Mouse (Mus musculus) left cerebral cortex, adult 9 months (tissue): ENCODE measurements around the gene Smg9.

Experiments used
- DNase-seq, 2 experiments: peaks; one replicate each; pipeline ENCODE4 v3.0.0; 2022; ENCODE audit warnings: low spot score in 2 of 2

Gene Smg9

DNA sequence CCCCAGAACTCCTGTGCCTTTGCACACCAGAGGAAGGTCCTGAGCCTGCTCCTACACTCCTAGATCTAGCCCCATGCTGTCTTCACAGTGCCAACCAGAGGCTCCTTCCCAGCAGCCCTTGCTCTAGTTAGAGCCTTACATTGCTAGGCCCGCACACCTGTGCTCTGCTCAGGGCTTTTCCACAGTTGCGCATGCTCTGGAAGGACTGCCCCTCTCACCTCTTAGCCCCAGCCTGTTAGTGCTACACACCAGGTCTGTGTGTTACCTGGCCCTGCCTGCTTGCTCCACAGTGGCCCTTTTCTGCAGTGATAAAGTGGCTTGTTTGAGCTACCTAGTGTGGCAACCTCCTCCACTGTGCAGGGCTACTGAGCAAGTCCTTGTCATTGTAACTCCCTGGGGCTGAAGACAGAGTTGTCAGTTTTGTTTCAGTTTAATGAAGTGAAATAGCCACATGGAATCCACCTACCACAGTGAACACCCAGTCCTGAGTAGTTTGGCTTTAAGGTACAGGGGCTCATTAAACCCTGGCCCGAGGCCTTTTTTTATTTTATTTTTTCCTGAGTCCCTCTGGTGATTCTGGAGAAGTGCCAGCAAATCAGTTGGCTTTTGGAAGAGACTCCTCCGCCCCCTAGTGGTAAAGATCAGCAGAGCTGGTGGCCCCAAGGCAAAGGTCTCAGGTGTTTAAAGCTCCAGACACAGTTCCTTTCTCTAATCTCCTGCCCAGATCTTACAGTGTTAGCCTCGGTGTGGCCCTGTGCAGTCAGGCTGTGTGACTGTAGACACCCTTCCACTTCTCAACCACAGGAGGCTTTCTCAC, 7.3 kb downstream of the Smg9 start:
- DNase-seq = peak in 1 of 2 experiments; percentile 64

DNA sequence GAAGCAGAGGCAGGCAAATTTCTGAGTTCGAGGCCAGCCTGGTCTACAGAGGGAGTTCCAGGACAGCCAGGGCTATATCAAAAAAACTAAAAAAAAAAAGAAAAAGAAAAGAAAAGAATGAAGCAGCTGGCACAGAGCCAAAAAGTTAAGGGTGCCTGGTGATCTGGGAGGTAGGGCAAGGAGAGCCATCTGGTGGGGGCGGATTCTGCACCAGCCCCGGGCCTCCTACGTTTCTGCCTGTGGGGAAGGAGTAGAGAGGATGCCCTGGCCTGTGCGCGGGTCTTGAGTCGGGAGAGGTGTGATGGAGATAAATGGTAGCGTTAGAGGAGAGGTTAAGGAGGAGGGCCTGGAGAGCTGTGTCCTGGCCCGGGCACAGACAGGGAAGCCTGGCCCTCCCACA, 8.8 kb downstream of the Smg9 start:
- DNase-seq = no peak

DNA sequence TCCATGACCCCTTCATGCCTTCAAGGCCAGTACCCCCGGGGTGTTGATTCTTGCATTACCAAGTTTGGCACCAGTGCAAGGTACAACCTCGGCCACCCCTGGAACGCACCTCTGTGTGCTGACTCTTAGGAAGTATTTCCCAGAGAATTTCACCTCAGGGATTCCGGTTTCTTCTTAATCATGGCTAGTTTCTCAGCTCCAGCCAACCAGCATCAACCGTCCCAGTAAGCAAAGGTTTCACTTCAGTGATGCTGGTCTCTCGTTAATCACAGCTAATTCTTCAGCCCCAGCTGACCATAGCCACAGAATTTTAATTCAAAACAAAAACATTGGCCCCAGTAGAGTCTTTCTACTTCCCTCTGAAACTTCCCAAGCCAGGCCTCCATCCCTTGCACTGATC, 10.7 kb downstream of the Smg9 start:
- DNase-seq = no peak

DNA sequence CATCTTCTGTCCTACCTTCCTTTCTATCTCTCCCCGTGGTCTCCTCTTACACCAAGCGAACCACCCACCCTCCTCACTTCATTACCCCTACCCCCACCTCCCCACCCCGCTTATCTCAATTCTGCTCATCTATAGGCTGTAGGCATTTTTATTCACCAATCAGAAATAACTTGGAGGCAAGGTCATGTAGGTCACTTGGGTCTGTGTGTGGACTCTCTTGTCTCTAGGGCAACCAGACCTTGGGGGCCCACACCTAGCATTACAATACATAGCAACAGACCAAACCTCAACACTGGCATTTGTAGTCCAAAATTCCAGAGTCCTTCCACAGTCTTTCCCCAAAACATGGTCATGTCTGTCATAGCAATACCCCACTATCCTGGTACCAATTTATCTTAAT, 11.4 kb downstream of the Smg9 start:
- no peak for DNase-seq

DNA sequence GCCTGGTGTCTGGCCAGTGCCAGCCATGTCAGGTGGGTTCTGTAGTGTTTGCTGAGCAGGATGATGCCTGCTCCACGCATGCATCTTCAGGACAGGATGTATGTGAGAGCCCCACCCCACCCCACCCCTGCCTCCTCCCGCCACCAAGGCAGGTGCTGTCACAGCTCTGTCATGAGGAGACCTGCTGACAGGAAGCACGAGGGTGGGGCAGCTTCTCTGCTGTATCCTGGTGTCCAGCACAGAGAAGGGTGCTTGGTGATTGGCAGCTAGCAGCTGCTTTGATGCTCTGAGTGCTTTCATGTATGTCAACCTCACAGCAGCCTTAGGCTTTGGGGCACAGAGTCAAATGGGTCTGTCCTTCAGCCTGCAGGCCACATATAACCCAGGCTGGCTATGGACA, 14.2 kb downstream of the Smg9 start:
- no peak for DNase-seq

DNA sequence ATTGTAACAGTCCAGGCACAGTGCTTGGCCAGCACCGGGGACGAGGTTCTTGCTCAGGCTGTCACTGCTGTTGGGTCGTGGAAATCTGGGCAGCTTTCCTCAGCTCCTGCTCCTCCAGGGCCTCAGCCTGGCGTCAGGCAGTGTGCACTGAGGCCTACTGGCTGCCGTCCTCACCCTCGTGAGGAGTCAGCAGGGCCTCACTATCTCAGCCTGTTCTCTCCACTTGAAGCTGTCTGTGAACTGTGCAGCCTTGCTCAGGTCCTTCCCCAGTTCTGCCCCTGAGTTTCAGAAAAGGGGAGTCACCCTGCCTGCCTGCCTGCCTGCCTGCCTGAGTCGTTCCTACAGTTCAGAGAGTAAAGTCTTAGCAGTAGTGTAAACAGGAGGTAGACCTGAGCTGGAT, 15.8 kb downstream of the Smg9 start:
- DNase-seq = no peak

DNA sequence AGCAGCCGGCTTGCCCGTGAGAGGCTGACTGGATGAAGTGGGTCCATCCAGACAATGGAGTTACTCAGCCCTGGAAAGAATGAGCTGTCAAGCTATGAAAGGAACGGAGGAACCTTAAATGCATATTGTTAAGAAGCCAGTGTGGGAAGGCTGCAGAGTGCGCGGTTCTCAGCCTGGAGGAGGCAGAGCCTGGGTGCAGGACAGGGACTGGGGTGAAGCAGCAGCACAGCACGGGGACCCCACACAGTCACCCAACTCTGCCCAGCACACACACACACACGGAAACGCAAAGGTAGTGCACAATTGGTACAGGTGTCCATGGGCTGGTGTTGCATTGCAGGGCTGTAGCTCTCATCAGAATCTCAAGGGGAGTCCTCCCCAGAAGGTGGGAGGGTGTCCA, 20.2 kb downstream of the Smg9 start:
- no peak for DNase-seq

DNA sequence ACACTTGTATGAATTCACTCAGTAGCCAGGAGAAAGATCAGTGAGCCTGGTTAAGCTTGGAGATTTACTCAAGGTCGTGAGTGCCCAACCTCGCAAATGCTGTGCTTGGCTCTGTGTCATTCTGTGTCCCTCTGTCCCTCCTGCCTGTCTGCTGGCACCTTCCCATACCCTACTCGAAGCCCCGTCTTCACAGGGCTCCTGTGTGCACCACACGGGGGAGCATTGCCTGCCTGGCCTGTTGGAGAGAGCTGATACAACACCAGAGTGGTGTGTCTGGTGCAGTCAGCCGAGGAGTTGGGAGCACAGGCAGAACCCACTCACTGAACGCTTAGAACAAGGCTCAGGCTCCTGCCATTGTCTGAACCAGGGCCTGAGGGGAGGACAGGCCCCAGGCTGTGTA, 22.2 kb downstream of the Smg9 start:
- DNase-seq = no peak

DNA sequence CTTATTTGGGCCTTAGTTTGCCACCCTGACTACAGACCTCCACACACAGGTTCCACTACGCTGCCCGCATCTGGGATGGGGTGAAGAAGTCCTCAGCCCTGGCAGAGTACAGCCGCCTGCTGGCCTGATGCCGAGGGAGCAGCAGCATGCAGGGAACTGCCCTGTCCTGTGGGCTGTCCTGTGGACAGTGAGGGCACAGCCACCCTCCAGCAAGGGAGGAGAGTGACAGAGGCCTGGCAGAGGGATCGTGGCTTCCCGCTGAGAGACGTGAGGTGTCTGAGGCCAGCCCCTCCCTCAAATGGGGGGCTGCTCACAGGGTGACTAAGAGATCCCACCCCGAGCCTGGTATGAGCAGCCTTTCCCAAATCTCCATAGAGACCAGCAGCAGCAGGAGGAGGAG, 22.8 kb downstream of the Smg9 start:
- no peak for DNase-seq

DNA sequence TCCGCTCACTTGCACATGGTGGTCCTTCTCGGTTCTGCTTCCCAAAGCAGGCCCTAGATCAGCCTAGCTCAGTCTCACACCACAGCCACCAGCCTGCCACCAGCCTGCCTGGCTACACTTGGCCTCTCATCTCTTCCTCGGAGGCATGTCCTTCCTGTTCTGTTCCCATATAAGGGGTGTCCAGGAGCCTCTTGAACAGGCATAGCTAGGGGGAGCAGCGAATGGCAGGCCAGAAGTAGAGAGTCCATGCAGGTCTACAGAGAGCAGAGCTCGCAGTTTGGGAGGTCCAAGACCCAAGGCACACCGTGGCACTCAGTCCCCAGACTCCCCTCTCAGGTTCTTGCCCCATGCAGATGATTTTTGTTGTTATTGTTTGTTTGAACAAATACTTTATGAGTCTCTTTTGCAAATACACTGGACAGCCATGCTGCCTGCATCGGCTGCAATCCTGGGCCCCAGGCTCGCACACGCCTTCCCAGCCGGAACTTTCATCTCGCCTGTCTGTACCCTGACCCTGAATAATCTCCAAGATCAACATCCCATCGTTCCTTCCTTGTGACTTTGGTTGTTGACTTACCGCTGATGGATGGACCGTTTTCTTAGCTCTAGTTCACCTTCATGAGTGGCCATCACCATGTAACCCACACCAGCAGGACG, 23.8 kb downstream of the Smg9 start:
- no peak for DNase-seq

DNA sequence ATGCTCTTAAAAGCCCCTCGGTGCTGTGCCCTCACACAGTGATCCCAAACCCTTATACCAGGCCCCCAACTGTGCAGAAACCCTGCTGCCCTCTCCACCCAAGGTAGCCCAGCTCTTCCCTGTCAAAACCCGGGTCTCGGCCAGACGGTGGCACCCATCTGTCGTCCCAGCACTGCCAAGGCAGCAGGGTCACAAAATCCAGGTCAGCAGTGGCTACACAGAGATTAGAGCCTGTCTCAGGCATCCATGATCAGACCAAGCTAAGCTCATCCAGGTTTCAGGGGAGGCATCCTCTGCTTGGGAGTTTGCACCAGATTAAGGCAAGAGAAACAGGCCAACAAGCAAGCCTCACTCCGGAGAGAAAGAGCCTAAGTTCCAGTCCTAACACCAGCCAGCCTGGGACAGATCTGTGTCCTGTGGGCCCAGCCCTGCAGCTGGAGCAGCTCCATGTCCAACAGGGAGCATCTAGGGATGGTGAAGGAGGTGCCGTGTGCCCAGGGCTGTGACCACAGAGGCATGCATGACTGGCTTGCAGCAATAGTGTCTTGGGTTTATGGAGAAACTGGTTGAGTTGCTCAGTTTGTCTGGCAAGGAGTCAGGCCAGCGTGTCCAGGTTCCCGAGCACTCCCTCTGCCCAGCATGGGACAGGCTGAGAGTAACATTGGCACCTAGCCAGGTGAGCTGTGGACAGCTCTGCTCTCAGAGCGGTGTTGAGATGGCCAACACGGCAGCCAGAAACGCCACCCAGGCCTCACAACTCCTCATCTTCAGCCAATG, 24.7 kb downstream of the Smg9 start:
- DNase-seq = no peak

DNA sequence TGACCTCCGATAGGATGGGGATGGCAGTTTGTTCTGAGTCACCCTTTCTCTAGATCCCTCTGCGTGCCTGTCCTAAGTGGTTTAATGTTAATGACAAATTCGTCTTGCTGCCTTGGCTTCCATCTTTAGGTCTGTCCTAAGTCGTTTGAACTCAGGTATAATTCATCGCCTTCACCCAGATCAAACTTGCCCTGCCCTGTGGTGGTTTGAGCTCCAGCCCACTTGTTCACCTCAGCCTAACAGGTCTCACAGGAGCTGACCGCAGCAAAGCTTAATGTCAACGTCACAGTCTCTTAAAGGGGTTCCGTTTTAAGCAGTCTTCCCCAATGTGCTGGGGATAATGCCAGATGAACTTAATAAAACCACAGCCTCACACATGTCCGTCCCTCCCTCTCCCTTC, 26.5 kb downstream of the Smg9 start:
- no peak for DNase-seq

DNA sequence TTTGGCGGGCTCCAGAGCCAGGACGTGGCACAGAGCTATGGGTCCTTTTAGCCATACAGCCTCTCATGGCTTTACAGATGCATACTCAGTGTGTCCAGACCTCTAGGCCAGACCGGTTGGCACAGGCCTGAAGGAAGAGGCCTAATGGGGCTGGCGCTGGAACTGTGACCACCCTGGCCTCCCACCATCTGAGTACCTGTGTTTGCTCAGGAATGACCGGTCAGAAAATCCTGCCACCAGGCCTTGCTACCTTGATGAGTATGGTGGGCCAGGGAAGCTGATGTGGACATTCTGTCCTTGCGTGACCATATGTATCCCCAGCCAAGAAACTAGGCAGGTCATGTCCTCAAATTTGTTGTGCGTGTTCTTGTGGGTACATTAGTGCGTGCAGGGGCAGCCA, 27.7 kb downstream of the Smg9 start:
- no peak for DNase-seq

DNA sequence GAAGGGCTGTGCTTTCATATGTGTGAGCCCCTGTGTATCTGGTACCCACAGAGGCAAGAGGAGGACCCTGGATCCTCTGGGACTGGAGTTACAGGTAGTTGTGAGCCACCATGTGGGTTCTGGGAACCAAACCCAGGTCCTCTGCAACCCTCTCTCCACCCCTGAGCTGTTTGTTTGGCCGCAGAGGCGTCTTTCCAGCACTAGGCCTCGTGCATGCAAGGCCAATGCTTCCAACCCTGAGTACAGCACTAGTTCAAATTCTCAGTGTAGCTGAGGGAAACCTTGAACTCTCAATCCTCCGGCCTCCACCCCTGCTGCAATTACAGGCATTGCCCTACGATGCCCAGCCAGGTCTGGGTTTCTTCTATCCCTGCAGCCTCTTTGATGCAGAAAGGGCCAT, 29.3 kb downstream of the Smg9 start:
- no peak for DNase-seq

DNA sequence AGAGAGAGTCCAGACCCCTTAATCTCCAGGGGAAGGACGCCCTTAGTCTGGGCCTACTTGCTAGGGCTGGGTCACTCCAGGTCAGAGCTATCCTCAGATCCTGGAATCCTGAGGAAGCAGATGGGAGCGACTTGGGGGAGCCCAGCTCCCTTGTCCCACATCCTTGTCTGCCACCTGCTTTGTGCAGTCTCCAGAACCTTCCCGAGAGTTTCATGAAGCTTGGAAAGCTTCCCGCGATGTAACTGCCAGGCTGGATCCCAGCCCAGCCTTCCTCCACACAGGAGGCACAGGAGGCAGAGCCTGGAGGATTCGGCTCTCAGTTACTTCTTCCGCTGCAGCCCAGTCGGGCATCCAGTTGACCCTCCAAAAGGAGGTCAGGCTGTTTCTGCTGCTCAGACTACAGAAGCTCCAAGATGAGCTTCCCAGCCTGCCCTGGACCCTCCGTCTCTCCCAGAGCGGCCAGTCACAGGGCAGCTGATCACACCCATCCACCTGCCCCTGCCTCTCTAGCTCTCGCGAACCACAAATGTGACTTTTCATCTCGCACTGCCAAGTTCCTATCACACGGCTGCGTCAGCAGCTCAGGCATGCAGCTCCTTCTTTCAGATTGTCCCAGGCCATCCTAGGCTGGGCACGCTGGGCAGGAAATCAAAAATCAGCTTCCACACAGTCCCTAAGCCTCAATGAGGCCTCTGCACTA, 30.1 kb downstream of the Smg9 start:
- DNase-seq = peak; percentile 79 to 92

DNA sequence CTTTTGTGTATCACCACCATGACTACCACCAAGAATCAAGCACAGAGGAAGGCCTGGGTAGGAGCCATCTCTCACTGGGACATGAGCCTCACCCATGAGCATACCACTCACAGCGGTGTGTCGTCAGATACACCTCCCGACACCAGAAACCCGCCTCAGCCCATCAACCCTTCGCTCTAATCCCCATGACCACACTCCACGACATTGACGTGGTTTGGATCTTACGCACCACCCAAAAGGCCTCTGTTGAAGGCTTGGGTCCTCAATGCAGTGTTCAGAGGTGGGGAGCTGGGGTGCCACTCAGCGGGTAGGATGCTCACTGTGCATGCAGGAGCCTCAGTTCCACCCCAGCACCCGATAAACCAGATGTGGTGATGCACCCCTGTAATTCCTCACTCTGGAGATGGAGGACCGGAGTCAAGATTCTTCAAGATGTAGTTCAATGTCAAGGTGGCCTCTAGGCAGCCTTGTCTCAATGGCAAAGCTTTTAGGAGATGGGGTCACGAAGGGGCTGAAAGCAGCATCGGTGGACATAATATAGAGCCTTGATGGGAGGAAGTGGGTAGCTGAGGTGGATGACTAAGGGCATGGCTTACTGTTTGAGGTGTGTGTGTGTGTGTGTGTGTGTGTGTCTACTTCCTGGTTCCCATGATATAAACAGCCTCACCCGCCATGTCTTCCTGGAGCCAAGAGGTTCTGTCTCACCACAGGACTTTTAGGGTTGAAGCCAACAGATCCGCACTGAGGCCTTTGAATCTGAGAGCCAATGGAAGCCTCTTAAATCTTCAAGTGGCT, 31.3 kb downstream of the Smg9 start:
- DNase-seq = no peak

DNA sequence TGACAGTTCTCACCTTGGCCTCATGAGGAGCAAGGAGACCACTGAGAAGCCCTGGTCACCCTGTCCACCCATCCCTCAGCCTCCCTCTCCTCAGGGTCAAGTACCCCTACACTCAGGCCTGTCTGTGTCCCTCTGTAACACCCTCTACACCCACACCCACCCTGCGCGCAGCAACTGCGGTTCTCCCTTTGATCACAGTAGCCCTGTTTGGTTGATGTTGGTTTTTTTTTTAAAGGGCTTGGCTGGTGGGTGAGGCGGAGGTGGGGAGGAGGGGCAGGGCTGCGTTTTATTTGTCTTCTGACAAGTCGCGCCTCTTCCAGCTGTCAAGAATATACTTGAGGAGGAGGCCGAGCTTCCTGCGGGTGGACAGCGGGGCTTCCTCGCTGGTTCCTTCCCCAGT, 32.3 kb downstream of the Smg9 start:
- no peak for DNase-seq

DNA sequence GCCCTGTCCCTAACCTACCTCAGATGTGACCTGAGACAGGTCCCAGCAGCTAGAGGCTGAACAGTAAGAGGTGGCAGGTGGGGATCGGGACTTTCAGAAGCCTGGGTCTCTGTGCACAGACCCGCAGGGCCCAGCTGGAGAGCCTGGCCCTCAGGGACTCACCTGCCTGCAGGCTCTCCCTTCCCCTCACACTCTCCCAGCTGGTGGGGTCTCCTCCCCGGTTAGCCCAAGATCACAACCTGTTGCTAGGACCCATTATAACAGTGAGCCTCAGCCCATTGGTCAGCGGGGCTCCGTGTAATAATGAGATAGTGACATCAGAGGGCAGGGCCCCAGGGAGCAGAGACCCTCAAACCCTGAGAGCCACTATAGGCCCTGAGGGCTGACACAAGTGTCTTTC, 35.9 kb downstream of the Smg9 start:
- DNase-seq = no peak

DNA sequence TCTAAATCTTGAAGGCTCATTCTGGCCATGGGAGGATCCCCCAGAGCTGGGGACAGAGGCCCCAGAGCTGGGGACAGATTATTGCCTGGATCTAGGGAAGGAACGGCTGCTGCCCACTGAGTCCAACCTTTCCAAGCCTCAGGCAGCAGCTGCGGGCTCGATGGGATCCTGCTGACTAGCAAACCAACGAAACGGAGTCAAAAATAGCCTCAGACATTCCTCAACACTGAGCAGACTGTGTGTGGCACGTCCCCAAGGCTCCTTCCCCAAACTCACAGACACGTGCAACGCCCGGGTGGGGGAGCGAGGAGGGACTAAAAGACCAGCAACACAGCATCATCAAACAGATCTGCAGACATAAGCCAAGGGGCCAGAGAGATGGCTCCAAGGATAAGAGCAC, 38.6 kb downstream of the Smg9 start:
- DNase-seq = peak; percentile 55 to 83

DNA sequence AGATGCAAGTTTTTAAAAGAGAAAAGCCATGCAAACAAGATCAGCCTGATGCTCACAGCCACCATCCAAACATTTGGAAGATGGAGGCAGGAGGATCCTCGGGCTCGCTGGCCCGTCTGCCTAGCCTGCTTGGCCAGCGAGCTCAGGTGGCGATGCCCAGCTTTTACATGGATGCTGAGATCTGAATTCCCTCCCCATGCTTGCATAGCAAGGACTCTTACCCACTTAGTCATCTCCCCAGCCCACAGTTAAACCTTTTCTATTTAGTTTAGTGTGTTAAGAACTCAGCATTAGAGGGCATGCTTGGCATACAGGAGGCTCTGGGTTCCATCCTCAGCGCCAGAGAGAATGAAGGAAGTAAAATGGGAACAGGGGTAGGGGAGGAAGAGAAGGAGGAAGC, 39.8 kb downstream of the Smg9 start:
- DNase-seq = no peak

DNA sequence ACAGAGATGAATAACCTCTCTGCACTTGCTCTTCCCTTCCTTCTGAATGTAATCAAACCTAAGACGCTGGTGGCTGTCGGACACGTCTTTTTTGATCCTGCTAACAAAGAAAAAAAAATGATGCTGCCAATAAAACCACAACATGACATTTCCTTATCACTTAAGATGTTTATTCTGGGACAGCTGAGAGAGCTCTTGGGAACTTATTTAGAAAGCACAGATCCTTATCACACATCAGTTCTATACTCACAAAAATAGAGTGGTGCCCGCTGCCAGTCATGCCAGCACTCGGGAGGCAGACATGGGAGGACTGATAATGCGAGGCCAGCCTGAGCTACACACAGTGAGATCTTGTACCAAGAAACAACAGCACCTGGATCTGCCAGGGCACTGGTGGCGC, 40.5 kb downstream of the Smg9 start:
- DNase-seq = no peak
